Mouse (Mus musculus) kidney, adult 18-20 months (tissue): ENCODE results near the gene Lpin1.

Source experiments
- DNase-seq: peaks from one replicate; pipeline ENCODE4 v3.0.0; 2021

The Lpin1 gene

GRCm38 (mm10) chr12:16515183-16515582 is 95.6 kb downstream of the Lpin1 start:
- no peak for DNase-seq

- no peak for DNase-seq
These were observed 97.8 kb downstream of the Lpin1 start for GRCm38 (mm10) chr12:16512991-16513390.

- DNase-seq: peak; percentile 61
These were observed 101.5 kb downstream of the Lpin1 start for GRCm38 (mm10) chr12:16509122-16509752.

DNA sequence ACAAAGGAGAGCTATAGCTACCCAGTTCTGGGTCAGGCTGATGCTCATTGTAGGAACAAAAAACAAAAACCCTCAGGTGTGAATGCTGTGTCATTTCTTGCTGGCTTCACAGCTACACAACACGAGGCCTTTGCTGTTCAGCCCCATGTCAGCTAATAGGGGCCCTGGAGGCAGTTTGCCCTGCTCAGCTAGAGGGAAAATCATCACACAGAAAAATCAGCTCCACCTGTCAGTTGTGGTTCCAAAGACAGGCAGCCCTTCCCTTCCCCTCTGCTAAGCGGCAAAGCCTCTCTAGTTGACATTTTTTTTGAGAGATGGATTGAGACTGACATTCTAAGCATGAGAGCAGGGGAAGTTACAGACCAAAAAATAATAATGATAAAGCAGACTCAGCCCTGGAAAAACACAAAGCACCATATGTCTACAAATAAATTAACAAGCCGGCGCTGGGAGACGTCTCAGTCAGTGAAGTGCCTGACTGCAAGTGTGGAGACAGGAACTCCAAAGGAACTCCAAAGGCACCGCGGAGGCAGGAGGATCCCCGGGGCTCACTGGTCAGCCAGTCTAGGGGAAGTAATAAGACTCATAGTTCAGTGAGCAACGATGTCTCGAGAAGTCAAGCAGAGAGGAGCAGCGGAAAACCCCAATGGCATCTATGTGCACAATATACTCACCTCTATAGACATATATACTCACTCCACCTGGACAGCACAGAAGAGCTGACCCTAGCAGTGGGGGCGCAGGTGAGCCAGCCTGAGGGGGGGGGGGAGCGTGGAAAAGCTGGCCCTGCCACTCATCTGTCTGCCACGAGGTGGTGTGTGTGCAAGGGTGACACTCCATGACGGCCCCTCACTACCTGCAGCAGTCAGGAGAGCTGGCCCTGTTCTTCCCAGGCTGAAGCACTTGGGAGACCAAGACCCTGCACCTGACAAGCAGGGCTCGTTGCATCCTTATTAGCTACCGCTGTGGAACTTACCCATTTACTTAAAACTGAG is 103.7 kb downstream of the Lpin1 start:
- no peak for DNase-seq

- no peak for DNase-seq
These were observed 106.5 kb downstream of the Lpin1 start for GRCm38 (mm10) chr12:16504244-16504643.

GRCm38 (mm10) chr12:16497960-16498359 is 112.8 kb downstream of the Lpin1 start:
- DNase-seq: no peak

- no peak for DNase-seq
These were observed 118.1 kb downstream of the Lpin1 start for GRCm38 (mm10) chr12:16492713-16493112.

- DNase-seq: no peak
These were observed 121.9 kb downstream of the Lpin1 start for GRCm38 (mm10) chr12:16488899-16489298.

- no peak for DNase-seq
These were observed 123.3 kb downstream of the Lpin1 start for GRCm38 (mm10) chr12:16487453-16487852.
